Mouse (Mus musculus): ENCODE results near the gene Arid1a. TPM values are rescaled to one million over a fixed set of nuclear protein-coding genes. Genes with fewer than 3 reads are reported as not detected.
A peak's percentile ranks its signal among the peaks of the same experiment; 100 is the strongest.

Gene Arid1a
- polyA plus RNA-seq, 1 experiment from 2014 or later: 34.2 TPM

DNA sequence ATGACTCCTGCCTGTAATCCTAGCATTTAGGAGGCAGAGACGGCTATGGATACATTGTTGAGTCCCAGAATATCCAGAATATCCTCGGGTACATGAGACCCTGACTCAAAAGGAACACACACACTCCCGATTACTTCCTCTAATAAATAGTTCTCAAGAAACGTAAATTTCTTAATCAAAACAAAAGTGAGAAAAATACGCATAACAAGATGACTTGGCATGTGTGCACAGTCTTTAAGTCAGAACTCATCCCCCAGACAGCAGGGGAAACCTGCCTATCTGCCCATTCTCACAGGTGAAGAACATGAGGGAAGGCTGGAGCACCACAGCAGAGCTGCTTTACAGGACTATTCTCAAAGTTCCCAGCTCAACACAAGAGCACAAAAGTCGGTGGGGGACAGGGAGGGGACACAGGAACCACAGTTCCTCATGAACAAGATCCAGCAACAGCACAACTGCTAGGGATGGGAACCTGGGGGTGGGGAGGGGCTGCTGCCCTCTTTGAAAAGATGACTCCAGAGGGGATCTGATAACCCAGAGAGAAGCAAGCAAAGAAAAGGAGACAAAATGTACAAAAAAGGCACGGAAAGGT is 6.3 kb downstream of the Arid1a start:
- peak overlapping the region; percentile 100 for H3K27ac ChIP-seq (ENCODE audit: low read depth, low read length)
- H3K4me1 ChIP-seq (ENCODE audit: control insufficient read depth, insufficient read depth, low read length): peaks cover 42% of the 10 kb centered on the region
- H3K9ac ChIP-seq (ENCODE audit: low read depth, low read length): peak overlapping the region; percentile 96
- H3K4me2 ChIP-seq: peak overlapping the region; percentile 85
- 0 out of 2 replicates have a peak, but pooled peaks cover 4% of the 10 kb centered on the region for H3K36me3 ChIP-seq (ENCODE audit: control insufficient read depth, insufficient read depth, low read length)
- peak overlapping the region; percentile 99 for H3K4me3 ChIP-seq (ENCODE audit: low read depth, low read length)
- H3K9me3 ChIP-seq (replicated peaks; ENCODE audit: control insufficient read depth, low read length): no peaks in the 10 kb centered on the region
- no peaks in the 10 kb centered on the region for H3K27me3 ChIP-seq (ENCODE audit: control insufficient read depth, insufficient read depth, low read length)
- WGBS (ENCODE audit: insufficient replicate concordance): 38% methylated on average over 7 of the region's 7 CpGs
- ATAC-seq (replicated peaks; ENCODE audit: insufficient number of reproducible peaks, low FRiP score, low TSS enrichment): no peak

DNA sequence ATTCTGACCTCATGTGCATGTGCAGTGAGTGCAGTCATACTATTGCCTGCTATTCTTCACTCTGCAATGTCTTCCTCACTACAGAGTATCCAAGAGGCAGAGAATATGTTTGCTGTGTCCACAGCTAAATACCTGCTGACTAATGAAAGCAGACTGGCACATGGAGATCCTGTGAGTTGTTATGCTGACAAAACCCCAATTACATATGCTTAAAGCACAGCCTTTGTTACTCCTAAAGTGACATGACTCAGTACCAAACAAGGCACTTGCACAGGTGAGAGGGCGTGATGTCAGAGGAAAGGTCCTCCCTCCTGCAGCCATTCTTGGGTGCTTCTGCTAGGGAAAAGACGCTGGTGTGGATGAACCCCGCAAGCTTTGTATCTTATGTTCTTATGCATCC is 21.3 kb downstream of the Arid1a start:
- 90% methylated on average over 3 of the region's 3 CpGs for WGBS (ENCODE audit: insufficient replicate concordance)
- H3K27me3 ChIP-seq (ENCODE audit: control insufficient read depth, insufficient read depth, low read length): no peaks in the 10 kb centered on the region
- H3K27ac ChIP-seq (ENCODE audit: low read depth, low read length): no peak overlapping the region
- no peaks in the 10 kb centered on the region; the same call in 1 of the 2 replicates for H3K36me3 ChIP-seq (ENCODE audit: control insufficient read depth, insufficient read depth, low read length)
- no peaks in the 10 kb centered on the region for H3K9me3 ChIP-seq (replicated peaks; ENCODE audit: control insufficient read depth, low read length)
- H3K9ac ChIP-seq (ENCODE audit: low read depth, low read length): no peak overlapping the region
- no peak overlapping the region for H3K4me2 ChIP-seq
- no peak for ATAC-seq (replicated peaks; ENCODE audit: insufficient number of reproducible peaks, low FRiP score, low TSS enrichment)
- no peak overlapping the region for H3K4me3 ChIP-seq (ENCODE audit: low read depth, low read length)
- peaks cover 61% of the 10 kb centered on the region for H3K4me1 ChIP-seq (ENCODE audit: control insufficient read depth, insufficient read depth, low read length)

DNA sequence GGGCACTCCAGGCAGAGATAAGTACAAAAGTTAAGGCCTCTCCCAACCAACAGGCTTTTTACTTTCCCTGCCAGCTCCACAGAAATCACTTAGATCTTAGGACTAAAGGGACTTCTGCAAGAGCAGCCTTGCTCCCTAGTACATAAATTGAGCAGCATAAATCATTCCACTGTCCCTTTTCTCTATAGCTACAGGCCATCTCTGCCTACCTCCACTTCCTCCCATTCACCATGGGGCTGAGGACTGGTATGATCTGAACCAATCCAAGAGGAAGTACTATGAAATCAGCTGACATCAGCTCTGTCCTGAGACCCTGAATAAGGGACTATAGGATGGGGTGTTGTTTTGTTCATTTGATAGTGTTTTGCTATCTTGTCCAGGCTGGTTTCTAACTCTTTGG is 26.4 kb downstream of the Arid1a start:
- Histone ChIP-seq H3K4me2 (peak overlapping the region; percentile 59), H3K4me1 (ENCODE audit: control insufficient read depth, insufficient read depth, low read length) (peaks cover 90% of the 10 kb centered on the region), H3K27ac (ENCODE audit: low read depth, low read length) (peak overlapping the region; percentile 84), H3K4me3 (ENCODE audit: low read depth, low read length) (peak overlapping the region; percentile 6; the same call in 1 of the 2 replicates), H3K9me3 (replicated peaks; ENCODE audit: control insufficient read depth, low read length) (no peaks in the 10 kb centered on the region), H3K9ac (ENCODE audit: low read depth, low read length) (peak overlapping the region; percentile 56; the same call in 1 of the 2 replicates), H3K36me3 (ENCODE audit: control insufficient read depth, insufficient read depth, low read length) (no peaks in the 10 kb centered on the region; the same call in 1 of the 2 replicates), H3K27me3 (ENCODE audit: control insufficient read depth, insufficient read depth, low read length) (no peaks in the 10 kb centered on the region)
- ATAC-seq (replicated peaks; ENCODE audit: insufficient number of reproducible peaks, low FRiP score, low TSS enrichment): no peak

DNA sequence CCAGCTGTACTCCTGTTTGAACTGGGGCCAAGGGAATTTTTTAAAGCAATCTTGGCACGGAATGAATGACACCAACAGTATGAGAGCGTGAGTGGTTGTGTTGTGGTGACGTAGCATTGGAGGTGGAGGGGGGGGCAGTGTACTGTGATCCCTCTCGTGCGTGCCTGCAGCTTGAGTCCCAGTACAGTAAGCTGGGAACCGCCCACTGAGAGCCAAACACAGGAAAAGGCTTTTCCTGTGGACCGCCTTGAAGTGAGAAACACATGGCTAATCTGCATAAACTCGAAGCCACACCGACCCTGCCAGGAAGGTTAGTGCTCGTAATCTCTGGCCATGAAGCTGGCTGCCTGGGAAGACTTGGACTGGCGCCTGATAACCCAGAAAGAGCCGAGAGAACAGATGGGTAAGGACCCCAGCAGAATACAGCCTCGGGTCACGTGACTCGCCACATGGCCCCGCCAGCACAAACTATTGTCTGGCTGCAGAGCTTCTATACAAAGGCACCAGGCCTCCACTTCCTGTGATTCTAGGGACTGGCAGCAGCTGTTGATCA is 27.0 kb downstream of the Arid1a start:
- peak overlapping the region; percentile 84 for H3K27ac ChIP-seq (ENCODE audit: low read depth, low read length)
- H3K27me3 ChIP-seq (ENCODE audit: control insufficient read depth, insufficient read depth, low read length): no peaks in the 10 kb centered on the region
- 2% methylated on average over 16 of the region's 16 CpGs for WGBS (ENCODE audit: insufficient replicate concordance)
- peak overlapping the region; percentile 59 for H3K4me2 ChIP-seq
- H3K9ac ChIP-seq (ENCODE audit: low read depth, low read length): peak overlapping the region; percentile 56; the same call in 1 of the 2 replicates
- H3K4me1 ChIP-seq (ENCODE audit: control insufficient read depth, insufficient read depth, low read length): peaks cover 88% of the 10 kb centered on the region
- no peaks in the 10 kb centered on the region for H3K9me3 ChIP-seq (replicated peaks; ENCODE audit: control insufficient read depth, low read length)
- peak overlapping the region; percentile 6 for H3K4me3 ChIP-seq (ENCODE audit: low read depth, low read length)
- ATAC-seq (replicated peaks; ENCODE audit: insufficient number of reproducible peaks, low FRiP score, low TSS enrichment): peak; percentile 87
- no peaks in the 10 kb centered on the region; the same call in 1 of the 2 replicates for H3K36me3 ChIP-seq (ENCODE audit: control insufficient read depth, insufficient read depth, low read length)

DNA sequence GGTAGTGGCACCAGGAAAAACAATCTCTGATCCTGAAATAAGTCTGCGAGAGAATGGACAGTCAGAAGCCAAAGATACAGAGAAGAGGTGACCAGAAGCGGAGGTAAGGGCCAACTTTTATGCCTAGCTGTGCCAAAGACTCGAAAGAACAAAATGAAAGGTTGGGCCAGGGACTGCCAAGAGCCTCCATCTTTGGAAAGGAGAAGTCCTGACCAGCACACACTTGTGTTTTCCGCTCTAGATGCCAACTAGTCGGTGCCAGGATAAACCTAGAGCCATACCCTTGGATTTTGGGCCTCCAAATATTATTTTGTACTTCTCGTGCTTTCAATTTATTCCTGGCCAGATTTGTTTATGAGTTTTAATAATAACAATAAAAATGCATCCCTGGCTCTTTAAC is 27.6 kb downstream of the Arid1a start:
- no peak for ATAC-seq (replicated peaks; ENCODE audit: insufficient number of reproducible peaks, low FRiP score, low TSS enrichment)
- H3K27me3 ChIP-seq (ENCODE audit: control insufficient read depth, insufficient read depth, low read length): no peaks in the 10 kb centered on the region
- H3K36me3 ChIP-seq (ENCODE audit: control insufficient read depth, insufficient read depth, low read length): no peaks in the 10 kb centered on the region
- 0 out of 2 replicates have a peak overlapping the region, but pooled peaks have one; percentile 6 for H3K4me3 ChIP-seq (ENCODE audit: low read depth, low read length)
- no peak overlapping the region for H3K9ac ChIP-seq (ENCODE audit: low read depth, low read length)
- H3K9me3 ChIP-seq (replicated peaks; ENCODE audit: control insufficient read depth, low read length): no peaks in the 10 kb centered on the region
- peak overlapping the region; percentile 59 for H3K4me2 ChIP-seq
- 63% methylated on average over 6 of the region's 6 CpGs for WGBS (ENCODE audit: insufficient replicate concordance)
- peak overlapping the region; percentile 84; the same call in 1 of the 2 replicates for H3K27ac ChIP-seq (ENCODE audit: low read depth, low read length)
- peaks cover 86% of the 10 kb centered on the region for H3K4me1 ChIP-seq (ENCODE audit: control insufficient read depth, insufficient read depth, low read length)

DNA sequence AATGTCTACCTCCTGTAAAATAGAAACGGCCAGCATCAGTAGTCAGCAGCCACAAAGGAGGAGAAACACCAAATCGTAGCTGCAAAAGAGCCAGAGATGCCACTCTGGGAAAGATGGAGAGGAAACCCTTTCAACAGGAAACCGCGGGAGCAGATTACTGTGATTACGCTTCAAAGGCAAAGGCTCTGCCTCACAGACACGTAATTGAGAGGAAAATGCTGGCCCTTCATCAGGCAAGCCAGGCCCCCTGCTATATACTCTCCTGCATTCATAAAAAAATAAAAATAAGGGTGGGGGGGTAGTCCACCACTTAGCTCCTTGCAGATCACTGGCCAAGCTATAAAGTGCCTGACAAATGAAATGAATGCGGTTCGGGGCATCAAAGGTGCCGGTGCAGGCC is 28.3 kb downstream of the Arid1a start:
- H3K9ac ChIP-seq (ENCODE audit: low read depth, low read length): no peak overlapping the region
- H3K4me1 ChIP-seq (ENCODE audit: control insufficient read depth, insufficient read depth, low read length): peaks cover 79% of the 10 kb centered on the region
- 31% methylated on average over 9 of the region's 9 CpGs for WGBS (ENCODE audit: insufficient replicate concordance)
- no peak overlapping the region for H3K27ac ChIP-seq (ENCODE audit: low read depth, low read length)
- no peak overlapping the region; the same call in 1 of the 2 replicates for H3K4me2 ChIP-seq
- no peaks in the 10 kb centered on the region for H3K9me3 ChIP-seq (replicated peaks; ENCODE audit: control insufficient read depth, low read length)
- H3K4me3 ChIP-seq (ENCODE audit: low read depth, low read length): no peak overlapping the region
- H3K36me3 ChIP-seq (ENCODE audit: control insufficient read depth, insufficient read depth, low read length): no peaks in the 10 kb centered on the region
- no peaks in the 10 kb centered on the region for H3K27me3 ChIP-seq (ENCODE audit: control insufficient read depth, insufficient read depth, low read length)
- ATAC-seq (replicated peaks; ENCODE audit: insufficient number of reproducible peaks, low FRiP score, low TSS enrichment): no peak

DNA sequence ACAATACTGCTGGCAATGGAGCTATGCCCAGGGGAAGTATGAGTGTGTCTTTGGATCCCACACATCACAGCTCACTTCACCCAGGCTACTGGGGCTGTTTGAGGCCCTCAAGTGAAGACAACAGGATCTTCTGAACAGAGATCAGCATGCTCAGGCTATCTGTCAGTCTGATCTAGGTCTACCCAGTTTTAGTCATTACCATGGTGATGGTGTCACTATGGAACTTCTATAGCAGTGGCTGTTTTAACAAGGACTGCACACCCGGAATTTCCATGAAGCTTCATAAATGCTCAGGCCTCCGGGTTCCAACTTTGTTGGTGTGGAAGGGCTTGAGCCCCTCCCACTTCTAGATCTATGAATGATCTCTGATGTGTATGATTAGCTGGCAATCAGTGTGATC is 30.9 kb downstream of the Arid1a start:
- Histone ChIP-seq H3K27me3 (ENCODE audit: control insufficient read depth, insufficient read depth, low read length) (no peaks in the 10 kb centered on the region), H3K4me3 (ENCODE audit: low read depth, low read length) (no peak overlapping the region), H3K4me2 (no peak overlapping the region), H3K27ac (ENCODE audit: low read depth, low read length) (0 out of 2 replicates have a peak overlapping the region, but pooled peaks have one; percentile 1), H3K4me1 (ENCODE audit: control insufficient read depth, insufficient read depth, low read length) (peaks cover 57% of the 10 kb centered on the region), H3K9ac (ENCODE audit: low read depth, low read length) (no peak overlapping the region), H3K9me3 (replicated peaks; ENCODE audit: control insufficient read depth, low read length) (no peaks in the 10 kb centered on the region), H3K36me3 (ENCODE audit: control insufficient read depth, insufficient read depth, low read length) (peaks cover 10% of the 10 kb centered on the region)
- ATAC-seq (replicated peaks; ENCODE audit: insufficient number of reproducible peaks, low FRiP score, low TSS enrichment): no peak
- 91% methylated on average over 2 of the region's 2 CpGs for WGBS (ENCODE audit: insufficient replicate concordance)

DNA sequence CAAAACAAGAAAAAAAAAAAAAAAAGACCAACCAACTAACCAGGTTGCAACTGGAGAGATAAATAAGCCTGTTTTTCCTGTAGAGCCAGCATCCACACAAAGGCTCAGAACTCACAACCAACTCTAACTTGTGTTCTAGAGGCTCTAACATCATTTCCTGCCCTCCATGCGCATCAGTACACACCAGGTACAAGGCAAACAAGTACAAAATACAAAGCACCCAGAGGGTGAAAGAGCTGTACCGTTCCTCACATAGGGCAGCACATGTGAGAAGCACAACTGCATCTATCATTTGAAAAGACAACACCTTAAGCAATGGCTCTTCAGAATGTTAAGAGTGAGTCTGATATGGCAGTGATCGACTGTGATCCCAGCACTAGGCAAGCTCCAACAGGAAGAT is 36.8 kb downstream of the Arid1a start:
- Histone ChIP-seq H3K4me3 (ENCODE audit: low read depth, low read length) (no peak overlapping the region), H3K4me2 (no peak overlapping the region), H3K9me3 (replicated peaks; ENCODE audit: control insufficient read depth, low read length) (no peaks in the 10 kb centered on the region), H3K9ac (ENCODE audit: low read depth, low read length) (no peak overlapping the region), H3K36me3 (ENCODE audit: control insufficient read depth, insufficient read depth, low read length) (peaks cover 40% of the 10 kb centered on the region), H3K27ac (ENCODE audit: low read depth, low read length) (no peak overlapping the region), H3K4me1 (ENCODE audit: control insufficient read depth, insufficient read depth, low read length) (peaks cover 6% of the 10 kb centered on the region), H3K27me3 (ENCODE audit: control insufficient read depth, insufficient read depth, low read length) (no peaks in the 10 kb centered on the region)
- 87% methylated on average over 3 of the region's 3 CpGs for WGBS (ENCODE audit: insufficient replicate concordance)
- ATAC-seq (replicated peaks; ENCODE audit: insufficient number of reproducible peaks, low FRiP score, low TSS enrichment): no peak

DNA sequence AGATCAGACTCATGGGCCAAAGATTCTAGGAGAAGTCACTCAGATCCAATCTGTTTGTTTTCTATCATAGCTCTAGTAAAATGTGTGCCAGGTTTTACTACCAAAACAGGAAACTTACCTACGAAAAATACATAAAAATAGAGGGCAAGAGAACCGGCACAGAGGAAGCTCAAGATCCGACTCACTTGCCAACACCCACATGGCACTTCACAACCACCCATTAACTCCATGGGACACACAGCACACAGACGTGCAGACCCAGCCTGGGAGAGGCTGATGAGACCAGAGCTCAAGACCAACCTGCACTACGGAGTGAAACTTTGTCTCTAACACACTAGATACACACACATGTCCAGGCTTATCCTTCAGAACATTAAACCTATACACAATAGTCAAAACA is 43.8 kb downstream of the Arid1a start:
- 83% methylated on average over 5 of the region's 5 CpGs for WGBS (ENCODE audit: insufficient replicate concordance)

More for the DNA sequence above, 43.8 kb downstream of the Arid1a start:
- Histone ChIP-seq H3K4me3 (ENCODE audit: low read depth, low read length) (no peak overlapping the region), H3K4me2 (no peak overlapping the region), H3K36me3 (ENCODE audit: control insufficient read depth, insufficient read depth, low read length) (peaks cover 26% of the 10 kb centered on the region), H3K27ac (ENCODE audit: low read depth, low read length) (no peak overlapping the region), H3K9ac (ENCODE audit: low read depth, low read length) (no peak overlapping the region), H3K27me3 (ENCODE audit: control insufficient read depth, insufficient read depth, low read length) (no peaks in the 10 kb centered on the region), H3K4me1 (ENCODE audit: control insufficient read depth, insufficient read depth, low read length) (peaks cover 28% of the 10 kb centered on the region), H3K9me3 (replicated peaks; ENCODE audit: control insufficient read depth, low read length) (no peaks in the 10 kb centered on the region)
- ATAC-seq (replicated peaks; ENCODE audit: insufficient number of reproducible peaks, low FRiP score, low TSS enrichment): no peak

Measured in heart, embryonic 11.5 days (tissue).